ENCODE assay signal across 8 mouse cellular contexts in the genomic region with DNA sequence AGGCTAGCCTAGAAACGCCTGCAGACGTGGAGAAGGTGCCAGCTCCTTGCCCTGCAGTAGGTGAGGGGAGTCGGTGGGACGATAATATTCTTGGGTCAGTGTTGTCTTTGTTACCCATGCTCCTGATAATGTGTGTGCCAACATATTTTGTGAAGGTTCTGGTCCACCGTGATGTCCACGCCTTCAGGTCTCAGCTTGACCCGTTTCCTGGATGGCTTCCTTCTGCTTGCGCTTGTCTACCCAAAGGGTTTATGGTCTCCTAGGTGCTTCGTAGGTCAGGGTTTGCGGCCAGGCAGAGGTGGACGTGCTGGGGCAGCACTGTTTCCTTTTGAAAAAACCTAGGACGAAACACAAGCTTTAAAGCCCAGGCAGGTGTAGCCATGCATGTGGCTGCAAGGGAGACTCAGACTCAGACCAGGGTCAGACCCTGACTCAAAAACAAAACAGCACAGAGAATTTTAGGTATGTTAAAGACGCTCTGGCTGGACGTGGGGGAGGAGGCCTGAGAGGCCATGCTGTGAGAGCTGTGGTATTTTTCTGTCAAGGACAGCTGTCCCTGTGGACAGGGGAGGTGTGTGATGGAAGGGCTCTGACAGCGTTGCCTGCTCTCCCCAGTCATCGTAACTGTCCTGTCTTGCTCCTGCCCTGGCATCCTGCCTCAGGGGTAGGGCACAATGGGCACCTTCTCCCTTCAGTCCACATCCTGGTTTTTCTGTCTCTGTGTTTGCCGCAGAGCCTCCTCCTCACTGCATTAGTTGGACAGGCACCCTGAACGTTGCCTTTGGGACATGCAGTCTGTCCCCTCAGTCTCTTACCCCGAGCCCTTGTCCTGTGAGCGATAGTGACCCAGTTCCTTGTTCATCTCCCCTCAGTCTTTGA. TPM values are rescaled to one million over a fixed set of nuclear protein-coding genes. Genes with fewer than 3 reads are reported as not detected.
A peak's percentile ranks its signal among the peaks of the same experiment; 100 is the strongest.
DNase-seq lines count a peak whose midpoint lies in the region; ATAC-seq and TF ChIP-seq lines count a peak whose summit lies in the region.

No protein-coding gene starts in this region.

- H3K36me3 ChIP-seq in megakaryocyte, embryonic 14.5 days (replicated peaks; ENCODE audit: low read length), result peaks cover 82% of the 10 kb centered on the region
- H3K36me3 ChIP-seq in intestine, postnatal 0 days (ENCODE audit: control insufficient read depth, insufficient read depth), result peaks cover 9% of the 10 kb centered on the region; the same call in 1 of the 2 replicates
- H3K36me3 ChIP-seq in stomach, embryonic 16.5 days (ENCODE audit: control insufficient read depth, insufficient read depth, low read length), result no peaks in the 10 kb centered on the region

- no peaks in the 10 kb centered on the region for H3K27me3 ChIP-seq in megakaryocyte, embryonic 14.5 days (replicated peaks)
- H3K27me3 ChIP-seq in intestine, postnatal 0 days (replicated peaks; ENCODE audit: control insufficient read depth, insufficient read depth, low read length), result no peaks in the 10 kb centered on the region
- no peaks in the 10 kb centered on the region for H3K27me3 ChIP-seq in stomach, embryonic 16.5 days (ENCODE audit: control insufficient read depth, insufficient read depth, low read length)

- peak overlapping the region; percentile 70 for H3K4me3 ChIP-seq in megakaryocyte, embryonic 14.5 days (replicated peaks)
- no peak overlapping the region for H3K4me3 ChIP-seq in intestine, postnatal 0 days (ENCODE audit: low read depth, low read length)
- H3K4me3 ChIP-seq in stomach, embryonic 16.5 days (replicated peaks; ENCODE audit: low read length), result no peak overlapping the region

- no peak overlapping the region for H3K9ac ChIP-seq in intestine, postnatal 0 days (ENCODE audit: low read depth, low read length)
- H3K9ac ChIP-seq in stomach, embryonic 16.5 days (ENCODE audit: low read length), result peak overlapping the region; percentile 4; the same call in 1 of the 2 replicates

- H3K4me2 ChIP-seq in intestine, postnatal 0 days (replicated peaks; ENCODE audit: low read depth), result no peak overlapping the region
- H3K4me2 ChIP-seq in stomach, embryonic 16.5 days (ENCODE audit: low read depth, low read length), result no peak overlapping the region

- H3K9me3 ChIP-seq in megakaryocyte, embryonic 14.5 days, result no peaks in the 10 kb centered on the region
- no peaks in the 10 kb centered on the region for H3K9me3 ChIP-seq in intestine, postnatal 0 days (ENCODE audit: control insufficient read depth)
- no peaks in the 10 kb centered on the region for H3K9me3 ChIP-seq in stomach, embryonic 16.5 days (replicated peaks; ENCODE audit: control insufficient read depth, low read length)

- DNase-seq in adrenal gland, postnatal 36 days, result peak; percentile 53 to 54
- no peak for DNase-seq in adrenal gland, postnatal 25 days
- no peak for DNase-seq in adrenal gland, adult 2 months
- DNase-seq in T-cell, adult 2 months (ENCODE audit: low spot score), result no peak

- 0 out of 2 replicates have a peak overlapping the region, but pooled peaks have one; percentile 16 for H3K27ac ChIP-seq in intestine, postnatal 0 days (ENCODE audit: low read depth, low read length)
- no peak overlapping the region for H3K27ac ChIP-seq in stomach, embryonic 16.5 days (ENCODE audit: low read length)

- TF ChIP-seq CTCF in intestine, postnatal 0 days (IDR thresholded peaks at IDR 0.05; ENCODE audit: low read depth), result no peak

- no peak for ATAC-seq in megakaryocyte, adult 5-6 weeks (ENCODE audit: poor library complexity, severe bottlenecking)
- no peak for ATAC-seq in intestine, postnatal 0 days
- ATAC-seq in stomach, embryonic 16.5 days (ENCODE audit: insufficient read depth, low FRiP score), result no peak

- H3K4me1 ChIP-seq in megakaryocyte, embryonic 14.5 days, result peaks cover 92% of the 10 kb centered on the region
- peaks cover 5% of the 10 kb centered on the region; the same call in 1 of the 2 replicates for H3K4me1 ChIP-seq in intestine, postnatal 0 days (replicated peaks; ENCODE audit: control insufficient read depth, insufficient read depth, low read length)
- peaks cover 55% of the 10 kb centered on the region for H3K4me1 ChIP-seq in stomach, embryonic 16.5 days (ENCODE audit: control insufficient read depth, insufficient read depth, low read length)

- 58% methylated on average over 20 of the region's 20 CpGs for WGBS in intestine, postnatal 0 days
- WGBS in stomach, embryonic 16.5 days, result 52% methylated on average over 20 of the region's 20 CpGs

RNA-seq across cellular contexts. Expression of gene Sec14l1, which starts 5.6 kb away (rescaled TPM):
- total RNA-seq in adrenal gland, postnatal 36 days (2021), result 100 to 1,000 TPM; 132 to 163 TPM
- 157 and 195 TPM in 2 replicates for total RNA-seq in adrenal gland, postnatal 25 days (2021)
- polyA plus RNA-seq in megakaryocyte, embryonic 14.5 days (2012; ENCODE audit: insufficient read depth, low replicate concordance), result 46.1 and 70.6 TPM in 2 replicates
- total RNA-seq in megakaryocyte, adult 5-6 weeks (2015), result 24.3 and 29.1 TPM in 2 replicates
- 32.3 and 41.7 TPM in 2 replicates for total RNA-seq in megakaryocyte, adult 5-6 weeks (2017)
- polyA plus RNA-seq in intestine, postnatal 0 days (2015; fragmentation: Nextera tagmentation; extraction: Ambion mirVana), result 22.8 and 23.9 TPM in 2 replicates
- polyA plus RNA-seq in stomach, embryonic 16.5 days (2015; fragmentation: Nextera tagmentation; extraction: Ambion mirVana), result 61.7 and 62.5 TPM in 2 replicates
- total RNA-seq in adrenal gland, adult 2 months (2021), result 100 to 1,000 TPM; 117 to 175 TPM
- 140 and 161 TPM in 2 replicates for polyA plus RNA-seq in adrenal gland, adult 2 months (2012; rRNA removed)

Comparison
In these comparisons a context has a peak if more than half of its experiments do, and no peak if none do; other contexts are left out.
1. DNase-seq: peak in adrenal gland, postnatal 36 days (2 of 2); none in adrenal gland, postnatal 25 days (single experiment), adrenal gland, adult 2 months (single experiment) and T-cell, adult 2 months (single experiment).